Mouse (Mus musculus) cortical plate, adult 2 months (tissue): ENCODE data around the gene Hydin. TPM values are rescaled to one million over a fixed set of nuclear protein-coding genes. Genes with fewer than 3 reads are reported as not detected.
A peak's percentile ranks its signal among the peaks of the same experiment; 100 is the strongest.

Experiments used
- H3K27ac ChIP-seq: fragments of 200-500 bp; 2 replicates; pipeline ENCODE4 v1.5.1; 2012; ENCODE audit warnings: low read length, control low read depth, inconsistent platforms; ENCODE audit not compliant: insufficient read depth
- H3K4me1 ChIP-seq: fragments of 200-500 bp; 2 replicates; pipeline ENCODE4 v1.6.1; 2011; ENCODE audit warnings: low read length; ENCODE audit not compliant: control insufficient read depth, insufficient read depth
- H3K4me3 ChIP-seq: fragments of 200-500 bp; 2 replicates; pipeline ENCODE4 v1.5.1; 2011; ENCODE audit warnings: mild to moderate bottlenecking, low read length, control low read depth; ENCODE audit not compliant: insufficient read depth
- CTCF ChIP-seq: fragments of 200-500 bp; IDR thresholded peaks from 2 replicates; pipeline ENCODE4 v1.5.1; 2011; ENCODE audit warnings: mild to moderate bottlenecking, control low read depth, low read length; ENCODE audit not compliant: insufficient read depth; ENCODE audit errors: extremely low read depth
- POLR2A ChIP-seq: fragments of 200-500 bp; IDR thresholded peaks from 2 replicates; pipeline ENCODE4 v1.6.1; 2011; ENCODE audit warnings: mild to moderate bottlenecking, low read length, control low read depth; ENCODE audit not compliant: insufficient read depth; ENCODE audit errors: extremely low read depth
- polyA plus RNA-seq: library from polyadenylated mRNA; depleted of rRNA; stranded (reverse); fragments of >200 nt; gene quantifications from 2 replicates; pipeline ENCODE4 v1.2.3, GENCODE M21; 2012

Hydin gene
- polyA plus RNA-seq, 1 experiment: 0.23 TPM

DNA sequence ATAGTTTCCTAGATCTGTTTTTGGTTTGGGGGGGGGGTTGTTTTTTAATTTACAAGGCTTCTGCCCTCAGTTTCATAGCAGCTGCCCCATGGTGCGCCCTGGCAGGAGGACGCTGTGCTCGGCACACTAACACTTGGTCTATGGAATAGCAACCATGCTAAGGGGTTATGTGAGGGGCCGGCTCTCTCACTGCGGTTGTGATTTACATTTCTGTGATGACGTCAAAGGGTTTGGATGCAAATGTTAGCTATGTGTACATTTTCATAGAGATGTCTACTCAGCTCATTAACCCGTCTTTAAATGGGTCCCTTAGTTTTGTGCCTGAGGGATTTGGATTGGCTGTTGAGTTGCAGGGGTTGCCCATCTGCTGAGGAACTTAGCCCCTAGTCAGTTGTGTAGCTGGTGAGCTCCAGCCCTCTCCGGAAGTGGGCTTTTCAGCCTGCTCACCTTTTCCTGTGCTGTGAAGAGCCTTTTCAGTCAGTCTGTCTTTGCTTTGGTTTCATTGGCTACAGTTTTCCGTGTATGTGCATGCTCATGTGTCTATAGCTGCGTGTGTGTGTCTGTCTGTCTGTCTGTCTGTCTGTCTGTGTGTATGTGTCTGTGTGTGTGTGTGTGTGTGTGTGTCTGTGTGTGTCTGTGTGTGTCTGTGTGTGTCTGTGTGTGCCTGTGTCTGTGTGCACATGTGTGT is 197.1 kb downstream of the Hydin start:
- Histone ChIP-seq H3K4me3 (no peak overlapping the region), H3K27ac (no peak overlapping the region), H3K4me1 (no peaks in the 10 kb centered on the region)
- TF ChIP-seq POLR2A: no peak
- TF ChIP-seq CTCF: no peak

DNA sequence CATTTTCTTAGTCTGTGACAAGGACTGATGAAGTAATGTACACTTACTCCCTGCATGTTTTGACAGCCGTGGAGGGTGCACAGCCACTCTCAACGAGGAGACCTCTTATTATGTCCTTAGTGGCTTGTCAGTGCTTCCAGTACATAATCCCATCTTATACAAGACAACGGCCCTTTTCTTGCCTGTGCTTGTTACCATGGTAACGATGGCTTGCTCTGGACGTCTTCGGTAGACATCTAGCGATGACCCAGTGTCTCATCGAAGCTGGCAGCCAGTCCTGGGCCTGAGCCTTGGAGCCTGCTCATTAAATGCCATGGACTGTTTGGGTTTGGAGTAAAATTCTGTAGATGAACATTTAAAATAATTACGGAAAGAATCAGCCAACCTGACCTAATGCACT is 198.8 kb downstream of the Hydin start:
- Histone ChIP-seq H3K4me1 (no peaks in the 10 kb centered on the region), H3K4me3 (no peak overlapping the region), H3K27ac (no peak overlapping the region)
- TF ChIP-seq CTCF (no peak), POLR2A (no peak)

DNA sequence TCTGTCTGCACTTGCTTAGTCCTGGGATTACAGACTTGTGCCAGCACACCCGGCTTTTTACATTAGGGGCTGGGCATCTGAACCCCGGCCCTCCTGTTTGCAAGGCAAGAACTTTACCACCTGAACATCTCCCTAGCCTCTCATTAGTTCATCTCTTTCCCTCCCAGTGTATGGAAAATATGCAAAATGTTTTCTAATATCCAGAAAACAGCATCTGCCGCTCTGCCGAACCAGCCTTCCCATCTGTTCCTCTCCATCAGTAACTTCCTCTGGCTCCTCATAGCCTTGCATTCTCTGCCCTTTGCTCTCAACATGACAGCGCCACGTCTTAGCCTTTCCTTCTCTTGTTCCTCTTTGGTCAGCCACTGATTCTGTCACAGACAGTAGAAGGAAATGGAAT is 210.5 kb downstream of the Hydin start:
- no peaks in the 10 kb centered on the region for H3K4me1 ChIP-seq
- no peak overlapping the region for H3K4me3 ChIP-seq
- TF ChIP-seq CTCF (no peak), POLR2A (no peak)
- H3K27ac ChIP-seq: no peak overlapping the region

DNA sequence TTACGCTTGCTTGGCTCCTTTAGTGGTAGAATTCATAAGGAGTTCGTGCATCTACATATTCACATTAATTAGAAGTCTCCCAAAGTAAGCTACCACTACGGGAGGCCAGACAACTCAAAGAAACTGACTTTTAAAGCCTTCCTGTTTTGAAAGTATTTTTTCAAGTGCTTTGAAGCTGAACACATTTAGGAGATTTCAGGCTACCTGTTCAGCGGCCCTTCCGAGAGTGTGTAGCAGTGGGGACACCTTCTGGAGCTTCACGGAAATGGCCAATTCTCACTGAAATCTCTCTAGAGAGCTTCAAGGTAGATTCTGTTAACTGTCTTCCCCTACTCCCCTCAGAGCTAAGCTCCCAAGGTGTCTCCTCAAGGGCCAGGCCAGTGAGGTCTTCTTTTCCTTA is 211.8 kb downstream of the Hydin start:
- Histone ChIP-seq H3K4me3 (no peak overlapping the region), H3K27ac (no peak overlapping the region), H3K4me1 (no peaks in the 10 kb centered on the region)
- no peak for TF ChIP-seq POLR2A
- peak; percentile 85 for TF ChIP-seq CTCF

DNA sequence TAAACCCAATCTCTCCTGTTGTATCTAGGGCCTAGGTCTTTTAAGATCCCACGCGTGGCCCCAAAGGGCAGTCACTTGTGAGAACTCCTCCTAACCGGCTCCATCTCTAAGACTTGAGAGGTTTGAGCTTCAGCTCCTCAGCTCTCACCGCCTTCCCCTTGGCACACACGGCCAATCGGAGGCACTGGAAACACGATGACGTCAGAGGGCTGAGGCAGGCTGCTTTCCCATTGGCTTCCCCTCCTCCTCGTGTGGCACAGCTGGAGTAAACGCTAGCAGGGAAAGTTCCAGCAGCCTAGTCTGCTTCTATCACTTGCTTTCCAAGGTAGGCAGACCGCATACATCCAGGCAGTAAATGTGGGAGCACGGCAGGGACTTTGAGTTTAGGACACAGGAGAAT is 212.6 kb downstream of the Hydin start:
- TF ChIP-seq CTCF (no peak), POLR2A (no peak)
- Histone ChIP-seq H3K4me1 (no peaks in the 10 kb centered on the region), H3K27ac (no peak overlapping the region), H3K4me3 (no peak overlapping the region)

DNA sequence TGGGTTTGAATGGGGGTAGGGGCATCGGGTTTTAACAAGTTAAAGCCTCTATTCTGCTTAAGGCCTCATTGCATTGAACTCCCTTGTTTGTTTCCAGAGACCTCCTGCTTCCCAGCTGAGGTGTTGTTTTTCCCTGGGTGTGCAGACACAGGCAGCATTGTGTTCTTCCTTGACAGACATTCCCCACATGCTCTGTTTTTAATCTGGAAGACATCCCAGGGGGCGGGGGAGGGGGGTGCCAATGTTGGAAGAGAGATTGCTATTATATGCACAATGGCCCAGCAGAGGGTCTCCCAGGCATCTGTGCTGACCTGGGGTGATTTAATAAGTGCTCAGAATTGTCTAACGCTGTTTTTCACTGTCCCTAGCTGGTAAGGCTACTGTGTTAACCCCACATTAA is 215.5 kb downstream of the Hydin start:
- H3K27ac ChIP-seq: no peak overlapping the region
- TF ChIP-seq CTCF: no peak
- no peak for TF ChIP-seq POLR2A
- H3K4me1 ChIP-seq: no peaks in the 10 kb centered on the region
- H3K4me3 ChIP-seq: no peak overlapping the region

DNA sequence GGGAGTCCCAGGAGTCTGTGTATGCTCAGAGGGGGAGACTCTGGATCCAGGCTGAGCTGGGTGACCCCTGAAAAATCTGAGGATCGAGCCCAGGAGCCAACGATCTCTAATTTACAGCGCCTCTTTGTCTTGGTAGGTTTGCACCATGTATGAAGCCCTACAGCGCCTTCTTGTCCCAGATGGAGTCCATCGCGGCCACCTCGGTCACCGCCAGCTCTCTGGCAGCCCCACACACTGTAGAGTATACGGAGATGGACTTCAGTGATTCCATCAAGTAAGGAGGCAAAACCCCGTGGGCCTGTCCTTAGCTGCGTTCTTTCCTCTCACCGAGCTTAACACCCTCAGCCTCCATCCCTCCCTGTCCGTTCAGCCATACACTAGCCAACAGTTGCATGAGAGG is 218.5 kb downstream of the Hydin start:
- Histone ChIP-seq H3K4me3 (no peak overlapping the region), H3K27ac (no peak overlapping the region), H3K4me1 (no peaks in the 10 kb centered on the region)
- no peak for TF ChIP-seq CTCF
- TF ChIP-seq POLR2A: no peak

DNA sequence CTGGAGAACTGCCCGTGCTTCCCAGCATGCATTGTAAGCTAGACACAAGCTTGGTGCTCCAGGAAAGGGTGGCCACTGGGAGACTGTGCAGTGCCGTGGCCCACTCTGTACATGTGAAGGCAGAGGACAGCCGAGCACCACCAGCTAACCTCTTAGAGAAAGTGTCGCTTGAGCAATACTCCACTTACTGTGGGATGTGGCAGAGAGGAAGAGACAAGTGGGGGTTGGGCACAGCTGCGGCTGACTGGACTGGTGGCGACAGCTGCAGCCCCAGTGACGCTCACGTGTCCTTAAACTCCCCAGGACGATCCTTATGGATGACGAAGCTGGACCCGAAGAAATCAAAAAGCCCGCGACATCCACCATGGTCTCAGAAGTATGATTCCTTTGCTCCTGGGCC is 219.2 kb downstream of the Hydin start:
- Histone ChIP-seq H3K4me1 (no peaks in the 10 kb centered on the region), H3K27ac (no peak overlapping the region), H3K4me3 (no peak overlapping the region)
- TF ChIP-seq POLR2A: no peak
- TF ChIP-seq CTCF: no peak

DNA sequence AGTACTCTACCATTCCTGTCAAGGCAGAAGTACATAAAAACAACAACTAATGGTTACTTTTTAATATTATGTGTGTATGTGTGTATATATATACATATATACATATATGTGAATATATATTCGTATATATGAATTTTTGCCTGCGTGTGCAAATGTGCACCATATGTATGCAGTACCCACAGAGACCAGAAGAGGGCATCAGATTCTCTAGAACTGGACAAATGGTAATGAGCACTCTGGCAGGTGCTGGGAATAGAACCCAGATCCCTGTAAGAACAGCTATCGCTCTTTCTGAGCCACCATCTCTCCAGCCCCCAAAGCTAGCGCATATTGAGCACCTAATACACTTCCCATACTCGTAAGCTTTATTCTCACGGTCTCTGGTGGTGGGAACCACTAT is 220.9 kb downstream of the Hydin start:
- H3K4me3 ChIP-seq: no peak overlapping the region
- TF ChIP-seq CTCF (no peak), POLR2A (no peak)
- no peak overlapping the region for H3K27ac ChIP-seq
- no peaks in the 10 kb centered on the region for H3K4me1 ChIP-seq

DNA sequence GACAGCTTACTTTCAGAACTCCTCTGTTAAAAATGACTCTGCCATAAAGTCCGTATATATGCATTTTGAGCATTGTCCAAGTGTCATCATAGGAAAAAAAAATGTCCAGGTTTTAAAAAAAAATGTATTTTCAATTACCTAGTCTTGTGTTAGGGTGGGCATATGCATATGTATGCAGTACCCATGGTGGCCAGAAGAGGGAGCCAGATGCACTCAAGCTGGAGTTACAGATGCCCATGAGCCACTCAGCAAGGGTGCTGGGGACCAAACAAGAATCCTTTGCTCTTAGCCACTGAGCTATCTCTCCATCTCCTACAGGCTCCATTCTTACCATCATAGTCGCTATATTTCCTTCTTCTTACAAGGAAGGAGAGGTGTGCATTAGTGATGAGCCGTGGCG is 222.6 kb downstream of the Hydin start:
- no peaks in the 10 kb centered on the region for H3K4me1 ChIP-seq
- TF ChIP-seq CTCF (peak; percentile 22; the same call in 1 of the 2 replicates), POLR2A (no peak)

DNA sequence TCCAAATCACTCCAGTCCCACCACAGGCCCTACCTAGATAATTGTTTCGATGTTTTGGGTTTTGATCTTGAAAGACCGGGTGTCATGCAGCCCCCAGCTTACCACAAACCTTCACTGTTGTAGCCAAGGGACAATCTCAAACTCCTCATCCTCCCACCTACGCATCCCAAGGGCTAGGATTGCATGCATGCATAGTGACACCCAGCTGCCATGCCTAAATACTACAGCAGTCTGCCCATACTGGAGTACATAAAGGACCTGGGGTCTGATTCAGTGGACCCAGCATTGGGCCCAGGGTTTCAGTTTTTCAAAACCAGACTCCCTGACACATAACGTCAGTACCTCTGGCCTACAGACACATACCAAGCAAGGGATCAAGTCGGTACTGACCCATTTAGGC is 224.3 kb downstream of the Hydin start:
- no peak overlapping the region for H3K4me3 ChIP-seq
- no peak overlapping the region for H3K27ac ChIP-seq
- TF ChIP-seq CTCF: no peak
- no peak for TF ChIP-seq POLR2A
- no peaks in the 10 kb centered on the region for H3K4me1 ChIP-seq

More for the DNA sequence above, 222.6 kb downstream of the Hydin start:
- H3K4me3 ChIP-seq: no peak overlapping the region
- no peak overlapping the region for H3K27ac ChIP-seq
